Mouse (Mus musculus) neutrophil, adult 59 days (primary cell): ENCODE data around the gene Rtf1. TPM values are rescaled to one million over a fixed set of nuclear protein-coding genes. Genes with fewer than 3 reads are reported as not detected.

ENCODE experiments used
- total RNA-seq, 2 experiments: library from RNA; stranded (reverse); gene quantifications; 1 replicate in 1 of 2; 2 replicates in 1 of 2; pipeline ENCODE4 v1.2.4; 2023

Rtf1 gene
- total RNA-seq: 10 to 100 TPM; 26.9 to 31.5 TPM

GRCm38 (mm10) chr2:119674525-119675214, at the start of gene Rtf1:
Gene Rtf1, plus strand, starts transcription at chr2:119675068.

GRCm38 (mm10) chr2:119662220-119663182, 12.4 kb upstream of the Rtf1 start, which contains the start of gene Ndufaf1:
Gene Ndufaf1, minus strand, starts transcription at chr2:119662827.

GRCm38 (mm10) chr2:119741581-119742411, 66.9 kb downstream of the Rtf1 start, which contains the start of gene Itpka:
Gene Itpka, plus strand, starts transcription at chr2:119742337.

GRCm38 (mm10) chr2:119760251-119760650, 85.4 kb downstream of the Rtf1 start, which contains the start of gene Ltk:
Gene Ltk, minus strand, starts transcription at chr2:119760431.

Other genes starting within 250 kb of the Rtf1 start
- gene Ino80, start 197.4 kb upstream of the Rtf1 start, total RNA-seq: 10 to 100 TPM; 17.8 to 20.6 TPM
- gene Exd1, start 127.4 kb upstream of the Rtf1 start, total RNA-seq: under 1 TPM; 0.36 to 0.44 TPM
- gene Chp1, start 127.4 kb upstream of the Rtf1 start, total RNA-seq: 100 to 1,000 TPM; 187 to 198 TPM
- gene Nusap1, start 56.8 kb upstream of the Rtf1 start, total RNA-seq: 10 to 100 TPM; 34.5 to 41.5 TPM
- 1 to 10 TPM; 7.6 to 9.3 TPM for gene Oip5, start 56.6 kb upstream of the Rtf1 start, total RNA-seq
- gene Ndufaf1, start 12.2 kb upstream of the Rtf1 start, total RNA-seq: 1 to 10 TPM; 7.2 to 8.2 TPM
- under 1 TPM in 1 of 2 experiments, not detected in 1; 0.20 TPM for gene Itpka, start 67.3 kb downstream of the Rtf1 start, total RNA-seq
- gene Ltk, start 85.4 kb downstream of the Rtf1 start, total RNA-seq: not detected
- gene Rpap1, start 112.5 kb downstream of the Rtf1 start, total RNA-seq: 10 to 100 TPM in 1 of 2 experiments, 1 to 10 TPM in 1; 7.9 to 10.5 TPM
- gene Tyro3, start 122.7 kb downstream of the Rtf1 start, total RNA-seq: 1 to 10 TPM in 1 of 2 experiments, under 1 TPM in 1; 0.24 to 1.3 TPM
- gene Mga, start 222.2 kb downstream of the Rtf1 start, total RNA-seq: 10 to 100 TPM; 36.8 to 43.5 TPM